Mouse (Mus musculus) limb, embryonic 12.5 days (tissue): ENCODE measurements at regions not wholly inside any gene's neighbourhood (a gene's known extent, or its start where the extent isn't known, plus 50 kb on each side); places are given as distances from the start of the nearest gene placed in this dataset.
A peak's percentile ranks its signal among the peaks of the same experiment; 100 is the strongest.

Experiments
- ATAC-seq: fragments of 200-750 bp; cut with Nextera tagmentation; 2 replicates; pipeline ENCODE4 v1.8.0; 2017; ENCODE audit warnings: low read depth, moderate TSS enrichment; ENCODE audit not compliant: insufficient number of reproducible peaks, insufficient read depth, low FRiP score, low TSS enrichment
- H3K27ac ChIP-seq: fragments of 300-500 bp; sonication (generic); 2 replicates; pipeline ENCODE4 v1.5.1; 2016; ENCODE audit warnings: mild to moderate bottlenecking, moderate library complexity
- H3K27me3 ChIP-seq: fragments of 300-500 bp; sonication (generic); 2 replicates; pipeline ENCODE4 v1.6.1; 2016; ENCODE audit warnings: mild to moderate bottlenecking, moderate library complexity
- H3K36me3 ChIP-seq: fragments of 300-500 bp; sonication (generic); 2 replicates; pipeline ENCODE4 v1.6.1; 2016; ENCODE audit warnings: mild to moderate bottlenecking, moderate library complexity
- H3K4me1 ChIP-seq: fragments of 300-500 bp; sonication (generic); replicated peaks from 2 replicates; pipeline ENCODE4 v1.6.1; 2016
- H3K4me2 ChIP-seq: fragments of 300-500 bp; sonication (generic); 2 replicates; pipeline ENCODE4 v1.6.1; 2016; ENCODE audit warnings: mild to moderate bottlenecking, moderate library complexity
- H3K4me3 ChIP-seq: fragments of 300-500 bp; sonication (generic); replicated peaks from 2 replicates; pipeline ENCODE4 v1.5.1; 2016; ENCODE audit warnings: mild to moderate bottlenecking
- H3K9ac ChIP-seq: fragments of 300-500 bp; sonication (generic); replicated peaks from 2 replicates; pipeline ENCODE4 v1.6.1; 2016; ENCODE audit warnings: mild to moderate bottlenecking, moderate library complexity
- H3K9me3 ChIP-seq: fragments of 300-500 bp; sonication (generic); 2 replicates; pipeline ENCODE4 v1.6.1; 2016; ENCODE audit warnings: mild to moderate bottlenecking, moderate library complexity
- WGBS: fragments of 180-500 bp; shearing (Covaris S2); methylation state at CpG from one replicate; pipeline ENCODE4 v1.1.7; 2016; 5-methylcytosine and 5-hydroxymethylcytosine counted together

DNA sequence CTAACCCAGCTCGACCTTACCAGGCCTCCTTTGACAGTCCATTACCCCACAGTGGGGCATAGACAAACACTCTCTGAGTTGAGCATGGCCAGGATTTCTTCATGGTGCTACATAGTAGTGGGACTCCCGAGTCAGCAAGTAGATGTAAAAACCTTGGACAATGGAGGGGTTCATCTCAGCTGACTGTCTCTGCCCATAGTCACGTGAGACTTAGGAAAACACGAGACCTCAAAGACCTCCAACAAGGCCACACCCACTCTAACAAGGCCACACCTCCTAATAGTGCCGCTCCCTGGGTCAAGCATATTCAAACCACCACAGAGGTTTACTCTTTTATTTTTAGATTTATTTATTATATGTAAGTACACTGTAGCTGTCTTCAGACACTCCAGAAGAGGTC is 52.5 kb upstream of the Cldn24 start:
- no peak overlapping the region for H3K4me3 ChIP-seq
- no peak overlapping the region for H3K4me2 ChIP-seq
- H3K4me1 ChIP-seq, result peaks cover 13% of the 10 kb centered on the region
- WGBS, result 89% methylated on average over 5 of the region's 5 CpGs
- no peaks in the 10 kb centered on the region for H3K36me3 ChIP-seq
- no peak overlapping the region for H3K9ac ChIP-seq
- H3K27ac ChIP-seq, result no peak overlapping the region
- no peak for ATAC-seq
- no peaks in the 10 kb centered on the region for H3K27me3 ChIP-seq
- no peaks in the 10 kb centered on the region for H3K9me3 ChIP-seq

DNA sequence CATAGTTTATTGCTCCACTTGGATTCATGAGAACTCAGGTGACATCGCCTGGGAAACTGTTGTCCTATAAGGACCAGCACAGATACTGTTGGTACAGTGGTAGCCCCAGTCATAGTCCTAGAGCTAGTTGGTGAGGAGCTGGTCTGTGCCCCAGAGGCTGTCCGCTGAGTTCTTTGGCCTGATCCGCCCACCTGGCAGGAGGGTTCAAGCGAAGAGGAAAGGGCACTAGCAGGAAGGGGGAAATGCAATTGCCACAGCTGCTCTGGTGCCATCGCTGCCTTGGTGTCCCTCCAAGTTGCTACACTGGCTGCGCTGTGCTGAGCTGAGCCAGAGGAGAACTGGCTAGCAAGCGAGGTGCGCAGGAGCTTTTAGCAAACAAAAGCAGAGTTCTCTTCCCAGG is 53.2 kb upstream of the Cldn24 start:
- H3K4me3 ChIP-seq, result no peak overlapping the region
- 84% methylated on average over 8 of the region's 8 CpGs for WGBS
- no peak overlapping the region for H3K27ac ChIP-seq
- H3K9me3 ChIP-seq, result no peaks in the 10 kb centered on the region
- ATAC-seq, result no peak
- no peaks in the 10 kb centered on the region for H3K36me3 ChIP-seq
- H3K9ac ChIP-seq, result no peak overlapping the region
- no peak overlapping the region for H3K4me2 ChIP-seq
- no peaks in the 10 kb centered on the region for H3K27me3 ChIP-seq
- peaks cover 20% of the 10 kb centered on the region for H3K4me1 ChIP-seq

DNA sequence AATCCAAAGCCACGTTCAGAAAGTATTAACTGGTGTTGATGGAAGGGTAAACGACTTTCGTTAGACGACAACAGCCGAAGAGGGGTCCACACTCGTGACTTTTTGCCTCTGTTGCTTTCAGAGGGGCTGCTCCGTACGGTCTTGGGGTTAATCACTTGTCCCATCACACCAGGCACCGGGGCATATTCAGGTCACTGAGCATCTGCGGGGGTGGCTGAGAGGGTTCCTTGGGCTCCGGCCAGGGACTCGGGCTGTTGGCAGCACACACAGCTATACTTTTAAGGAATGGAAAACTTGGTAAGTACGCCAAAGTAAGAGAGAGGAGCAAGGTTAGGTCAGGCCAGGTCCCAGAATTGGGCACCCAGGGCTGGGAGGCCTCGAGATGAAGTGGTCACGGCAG is 50.7 kb upstream of the Cdkn2aip start:
- no peak for ATAC-seq

DNA sequence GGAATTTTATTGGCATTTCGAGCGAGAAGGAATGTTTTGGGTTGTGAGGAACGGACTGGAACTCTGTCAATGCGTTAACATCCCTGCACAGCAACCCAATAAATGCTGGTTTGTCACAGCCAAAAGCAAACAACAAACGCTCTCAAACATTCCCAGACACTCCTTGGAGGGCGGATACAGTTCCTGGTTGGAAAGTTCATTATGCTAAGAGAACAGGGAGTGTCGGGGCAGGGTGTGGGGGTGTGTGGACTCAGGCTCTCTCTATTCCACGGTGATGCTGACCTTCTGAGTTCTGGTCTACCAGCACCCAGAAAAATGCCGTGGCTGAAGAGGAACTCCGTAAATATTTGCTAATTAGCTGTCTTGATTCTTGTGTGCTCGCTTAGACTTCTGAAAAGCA is 50.3 kb upstream of the Cdkn2aip start:
- 0 out of 2 replicates have a peak overlapping the region, but pooled peaks have one; percentile 12 for H3K4me3 ChIP-seq
- no peak overlapping the region for H3K27ac ChIP-seq
- H3K9me3 ChIP-seq, result no peaks in the 10 kb centered on the region
- H3K4me1 ChIP-seq, result peaks cover 33% of the 10 kb centered on the region
- WGBS, result 34% methylated on average over 11 of the region's 11 CpGs
- H3K27me3 ChIP-seq, result no peaks in the 10 kb centered on the region
- H3K9ac ChIP-seq, result no peak overlapping the region
- peak overlapping the region; percentile 44 for H3K4me2 ChIP-seq
- no peak for ATAC-seq
- H3K36me3 ChIP-seq, result no peaks in the 10 kb centered on the region

More for the DNA sequence above, 50.7 kb upstream of the Cdkn2aip start:
- no peaks in the 10 kb centered on the region for H3K36me3 ChIP-seq
- WGBS, result 61% methylated on average over 15 of the region's 15 CpGs
- H3K4me2 ChIP-seq, result peak overlapping the region; percentile 44
- no peak overlapping the region for H3K9ac ChIP-seq
- H3K4me1 ChIP-seq, result peaks cover 33% of the 10 kb centered on the region
- H3K4me3 ChIP-seq, result no peak overlapping the region
- no peaks in the 10 kb centered on the region for H3K9me3 ChIP-seq
- no peak overlapping the region for H3K27ac ChIP-seq
- no peaks in the 10 kb centered on the region for H3K27me3 ChIP-seq
